In the genomic region with DNA sequence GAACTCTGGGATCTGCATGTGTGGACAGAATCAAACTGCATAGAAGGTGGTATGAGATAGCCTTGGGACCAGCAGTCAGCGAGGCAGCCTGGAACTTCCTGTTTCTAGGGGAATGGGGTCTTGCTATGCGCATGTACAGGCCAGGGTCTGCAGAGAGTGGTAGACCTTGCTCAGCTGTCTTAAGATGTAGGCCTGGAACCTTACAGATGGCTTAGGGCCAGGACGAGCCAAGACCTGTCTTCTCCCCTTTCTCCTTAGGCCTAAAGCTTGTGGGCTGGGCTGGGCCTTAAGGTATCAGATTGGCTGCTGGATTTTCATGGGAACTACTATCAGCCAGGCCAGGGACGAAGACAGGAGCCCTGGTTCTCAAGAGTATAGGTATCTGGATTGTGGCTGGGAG, we compare ENCODE assay signal across 12 mouse cellular contexts. TPM values are rescaled to one million over a fixed set of nuclear protein-coding genes. Genes with fewer than 3 reads are reported as not detected.
DNase-seq lines count a peak whose midpoint lies in the region; ATAC-seq and TF ChIP-seq lines count a peak whose summit lies in the region.
"Had no signal": no experiment of that assay in that cellular context is flagged by ENCODE, and none has a peak within 500 bp of the region (broad histone marks: within the 10 kb centered on the region; RNA-seq: fewer than 3 reads in every experiment).

No protein-coding gene starts in this region.

- TF ChIP-seq POLR2A in kidney, adult 2 months (IDR thresholded peaks at IDR 0.05; ENCODE audit: low read depth, low read length): no peak

- no peaks in the 10 kb centered on the region for H3K36me3 ChIP-seq in kidney, adult 2 months (ENCODE audit: control insufficient read depth, insufficient read depth, low read length)
- H3K36me3 ChIP-seq in kidney, embryonic 14.5 days (ENCODE audit: control insufficient read depth, insufficient read depth, low read length): no peaks in the 10 kb centered on the region
- no peaks in the 10 kb centered on the region for H3K36me3 ChIP-seq in embryonic facial prominence, embryonic 12.5 days
- no peaks in the 10 kb centered on the region for H3K36me3 ChIP-seq in liver, embryonic 11.5 days (ENCODE audit: control insufficient read depth, insufficient read depth, low read length)
- H3K36me3 ChIP-seq: midbrain, embryonic 12.5 days had no signal

- H3K9ac ChIP-seq in kidney, embryonic 14.5 days (ENCODE audit: low read depth, low read length): no peak overlapping the region
- no peak overlapping the region for H3K9ac ChIP-seq in embryonic facial prominence, embryonic 12.5 days
- no peak overlapping the region for H3K9ac ChIP-seq in liver, embryonic 11.5 days (ENCODE audit: low read depth, low read length)

- 67% methylated on average over 4 of the region's 4 CpGs for WGBS in kidney, adult 2 months
- WGBS in kidney, embryonic 14.5 days: 84% methylated on average over 4 of the region's 4 CpGs
- 79% methylated on average over 4 of the region's 4 CpGs for WGBS in embryonic facial prominence, embryonic 12.5 days
- 72% methylated on average over 4 of the region's 4 CpGs for WGBS in liver, embryonic 11.5 days

- intact Hi-C loops in heart, postnatal 36 days (cut with DNase I): no loop called here

- no peak for TF ChIP-seq CTCF in kidney, adult 2 months (conservative IDR thresholded peaks at IDR 0.05; ENCODE audit: insufficient read depth, insufficient read length, low read depth, low read length)

- peak overlapping the region; percentile 92 for H3K27ac ChIP-seq in kidney, adult 2 months (ENCODE audit: insufficient read depth, low read depth, low read length)
- no peak overlapping the region for H3K27ac ChIP-seq in kidney, embryonic 14.5 days (ENCODE audit: low read depth, low read length)
- H3K27ac ChIP-seq in embryonic facial prominence, embryonic 12.5 days: peak overlapping the region; percentile 30; the same call in 1 of the 2 replicates
- no peak overlapping the region for H3K27ac ChIP-seq in liver, embryonic 11.5 days (ENCODE audit: low read depth, low read length)
- H3K27ac ChIP-seq: midbrain, embryonic 12.5 days had no signal

- H3K4me3 ChIP-seq in kidney, adult 2 months (ENCODE audit: insufficient read depth, low read depth, low read length): peak overlapping the region; percentile 57; the same call in 1 of the 2 replicates
- no peak overlapping the region for H3K4me3 ChIP-seq in kidney, embryonic 14.5 days (ENCODE audit: low read length)
- no peak overlapping the region for H3K4me3 ChIP-seq in embryonic facial prominence, embryonic 12.5 days
- H3K4me3 ChIP-seq in liver, embryonic 11.5 days (ENCODE audit: low read depth, low read length): no peak overlapping the region
- H3K4me3 ChIP-seq: midbrain, embryonic 12.5 days had no signal

- no peak overlapping the region for H3K4me2 ChIP-seq in kidney, embryonic 14.5 days (replicated peaks; ENCODE audit: low read depth, low read length)
- H3K4me2 ChIP-seq in embryonic facial prominence, embryonic 12.5 days (replicated peaks): peak overlapping the region; percentile 94
- H3K4me2 ChIP-seq in liver, embryonic 11.5 days: peak overlapping the region; percentile 75; the same call in 1 of the 2 replicates

- ATAC-seq in kidney, embryonic 14.5 days (ENCODE audit: low FRiP score, low TSS enrichment): no peak
- no peak for ATAC-seq in embryonic facial prominence, embryonic 12.5 days (ENCODE audit: insufficient number of reproducible peaks, insufficient read depth, low FRiP score, low TSS enrichment)
- ATAC-seq in liver, embryonic 11.5 days (replicated peaks; ENCODE audit: low FRiP score): no peak
- ATAC-seq: forebrain, embryonic 14.5 days had no signal

- H3K4me1 ChIP-seq in kidney, adult 2 months (ENCODE audit: control insufficient read depth, insufficient read depth, low read length): peaks cover 63% of the 10 kb centered on the region
- peaks cover 52% of the 10 kb centered on the region for H3K4me1 ChIP-seq in kidney, embryonic 14.5 days (ENCODE audit: control insufficient read depth, insufficient read depth, low read length)
- H3K4me1 ChIP-seq in embryonic facial prominence, embryonic 12.5 days: peaks cover 72% of the 10 kb centered on the region
- peaks cover 49% of the 10 kb centered on the region for H3K4me1 ChIP-seq in liver, embryonic 11.5 days (replicated peaks; ENCODE audit: control insufficient read depth, insufficient read depth, low read length)

- H3K27me3 ChIP-seq in kidney, adult 2 months (replicated peaks; ENCODE audit: control insufficient read depth, insufficient read depth, low read length): no peaks in the 10 kb centered on the region
- H3K27me3 ChIP-seq in kidney, embryonic 14.5 days (ENCODE audit: control insufficient read depth, insufficient read depth, low read length): no peaks in the 10 kb centered on the region
- no peaks in the 10 kb centered on the region for H3K27me3 ChIP-seq in embryonic facial prominence, embryonic 12.5 days
- H3K27me3 ChIP-seq in liver, embryonic 11.5 days (replicated peaks; ENCODE audit: control insufficient read depth, insufficient read depth, low read length): peaks cover 10% of the 10 kb centered on the region; the same call in 1 of the 2 replicates

- no peak for DNase-seq in kidney, adult 2 months
- peak; percentile 7 to 14 for DNase-seq in heart, postnatal 36 days
- no peak for DNase-seq in liver, embryonic 11.5 days (ENCODE audit: low spot score)
- DNase-seq in frontal cortex, postnatal 14 days (ENCODE audit: low spot score in 2 of 2): no peak
- DNase-seq in layer of hippocampus, adult 18-20 months (ENCODE audit: low spot score in 2 of 2): no peak
- DNase-seq in natural killer cell, adult 2 months (ENCODE audit: low spot score in 2 of 2): no peak
- DNase-seq: cerebellum, postnatal 14 days; right cerebral cortex, postnatal 14 days had no signal

- H3K9me3 ChIP-seq in kidney, embryonic 14.5 days (ENCODE audit: control insufficient read depth, low read length): no peaks in the 10 kb centered on the region
- no peaks in the 10 kb centered on the region for H3K9me3 ChIP-seq in embryonic facial prominence, embryonic 12.5 days
- no peaks in the 10 kb centered on the region for H3K9me3 ChIP-seq in liver, embryonic 11.5 days (ENCODE audit: control insufficient read depth, low read length)
- H3K9me3 ChIP-seq: midbrain, embryonic 12.5 days had no signal

RNA-seq across cellular contexts. Expression of a gene that starts 4.4 kb away (rescaled TPM):
- polyA plus RNA-seq in kidney, adult 2 months (2012; rRNA removed): 94.8 and 107 TPM in 2 replicates
- 5.9 and 6.2 TPM in 2 replicates for polyA plus RNA-seq in kidney, embryonic 14.5 days (2014; fragmentation: Nextera tagmentation; extraction: Ambion mirVana)
- polyA plus RNA-seq in embryonic facial prominence, embryonic 12.5 days (2016; fragmentation: Nextera tagmentation; extraction: Ambion mirVana): 14.7 and 15.9 TPM in 2 replicates
- 10 to 100 TPM; 52.8 to 53.8 TPM for total RNA-seq in heart, postnatal 36 days (2021)
- polyA plus RNA-seq in liver, embryonic 11.5 days (2014; fragmentation: Nextera tagmentation; extraction: Ambion mirVana): 5.2 and 5.5 TPM in 2 replicates
- total RNA-seq in layer of hippocampus, adult 18-20 months (2021): 10 to 100 TPM; 31.0 to 35.1 TPM

Comparison
In these comparisons a context has a peak if more than half of its experiments do, and no peak if none do; other contexts are left out.
1. H3K27ac ChIP-seq: peak in kidney, adult 2 months (single experiment) and embryonic facial prominence, embryonic 12.5 days (single experiment); none in kidney, embryonic 14.5 days (single experiment) and liver, embryonic 11.5 days (single experiment).
2. DNase-seq: peak in heart, postnatal 36 days (2 of 2); none in kidney, adult 2 months (single experiment), liver, embryonic 11.5 days (single experiment), frontal cortex, postnatal 14 days (0 of 2), layer of hippocampus, adult 18-20 months (0 of 2) and natural killer cell, adult 2 months (0 of 2).